Mouse (Mus musculus): ENCODE measurements around the gene 8030411F24Rik. TPM values are rescaled to one million over a fixed set of nuclear protein-coding genes. Genes with fewer than 3 reads are reported as not detected.
"Not testable (repeated sequence)": the region's sequence is repeated elsewhere in the genome, so short reads cannot be mapped to it uniquely, and the experiment has no call there.

8030411F24Rik gene
- total RNA-seq (2021) = not detected
- long read RNA-seq = 0 reads

DNA sequence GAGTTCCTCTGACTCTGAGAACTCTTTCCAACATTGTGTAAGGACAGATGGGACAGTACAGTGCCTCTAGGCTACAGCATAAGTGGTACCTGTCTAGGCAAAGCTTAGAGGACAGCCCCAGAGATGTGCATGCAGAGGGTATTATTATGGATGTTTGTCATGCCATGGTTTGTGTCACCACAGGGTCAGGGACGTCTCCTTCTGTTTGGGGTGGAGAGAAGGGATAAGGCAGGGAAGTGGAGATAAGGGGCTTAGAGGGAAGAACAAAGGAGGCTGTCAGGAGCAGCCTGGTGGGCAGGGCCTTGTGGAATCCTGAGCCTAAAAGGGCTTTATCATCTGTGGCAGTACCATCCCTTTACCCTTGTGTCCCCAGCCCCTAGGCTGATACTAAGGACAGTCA is at the start of gene 8030411F24Rik:
TSS of gene 8030411F24Rik (plus strand) at position 301 of the 400 bp plus-strand sequence.
- no peak for DNase-seq (ENCODE audit: low spot score in 2 of 2)

DNA sequence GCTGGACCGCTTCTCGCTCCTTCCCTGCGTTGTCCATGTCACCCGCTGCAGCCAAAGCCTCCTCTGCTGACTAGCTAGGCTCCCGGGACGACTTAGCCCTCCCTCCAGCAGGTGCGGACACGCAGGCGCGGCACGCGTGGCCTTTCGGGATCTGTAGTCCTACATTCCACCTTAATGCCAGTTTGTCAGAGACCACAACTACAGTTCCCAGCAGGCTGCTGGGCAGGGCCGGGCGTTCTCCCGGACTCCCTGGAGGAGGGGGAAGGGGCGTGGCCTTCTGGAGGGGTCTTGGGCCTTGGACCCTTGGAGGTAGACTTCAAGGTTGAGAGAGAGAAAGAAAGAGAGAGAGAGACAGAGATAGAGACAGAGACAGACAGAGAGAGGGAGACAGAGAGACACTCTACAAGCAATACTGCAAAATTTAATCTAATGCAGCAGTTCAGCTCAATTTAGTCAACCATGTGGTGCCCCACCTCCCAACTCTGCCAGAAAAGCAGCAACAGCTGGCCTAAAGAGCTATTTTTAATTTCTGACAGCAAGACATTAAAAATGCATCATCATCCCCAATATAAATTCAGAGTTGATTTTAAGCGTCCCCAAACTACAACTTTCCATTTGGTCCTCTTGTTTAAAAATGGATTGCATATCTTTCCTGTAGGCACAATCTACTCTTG is 49.3 kb upstream of the 8030411F24Rik start, which contains the start of gene Napb:
TSS of gene Napb (minus strand) at position 141 of the 674 bp plus-strand sequence.
- DNase-seq (ENCODE audit: low spot score in 2 of 2) = peak; percentile 92 to 93

DNA sequence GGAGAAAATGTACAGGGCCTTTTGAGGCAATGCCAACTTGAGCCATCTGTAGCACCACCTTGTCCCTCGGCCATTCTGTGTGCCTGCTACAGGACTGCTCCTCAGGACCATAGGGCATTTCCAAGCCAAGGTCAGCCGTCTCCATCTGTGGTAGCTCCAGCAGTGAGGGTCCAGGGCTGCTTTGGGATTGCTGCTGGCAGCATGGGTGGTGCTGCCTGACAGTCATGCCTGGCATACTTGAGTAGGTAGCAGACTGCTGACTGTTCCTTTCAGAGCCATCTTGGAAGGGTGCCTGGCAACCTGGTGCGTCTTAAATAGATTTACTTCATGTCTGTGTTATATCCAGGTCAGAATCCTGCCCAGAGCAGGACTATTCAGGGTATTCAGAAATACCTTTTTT is 38.8 kb upstream of the 8030411F24Rik start:
- DNase-seq (ENCODE audit: low spot score in 2 of 2) = peak; percentile 14 to 30

DNA sequence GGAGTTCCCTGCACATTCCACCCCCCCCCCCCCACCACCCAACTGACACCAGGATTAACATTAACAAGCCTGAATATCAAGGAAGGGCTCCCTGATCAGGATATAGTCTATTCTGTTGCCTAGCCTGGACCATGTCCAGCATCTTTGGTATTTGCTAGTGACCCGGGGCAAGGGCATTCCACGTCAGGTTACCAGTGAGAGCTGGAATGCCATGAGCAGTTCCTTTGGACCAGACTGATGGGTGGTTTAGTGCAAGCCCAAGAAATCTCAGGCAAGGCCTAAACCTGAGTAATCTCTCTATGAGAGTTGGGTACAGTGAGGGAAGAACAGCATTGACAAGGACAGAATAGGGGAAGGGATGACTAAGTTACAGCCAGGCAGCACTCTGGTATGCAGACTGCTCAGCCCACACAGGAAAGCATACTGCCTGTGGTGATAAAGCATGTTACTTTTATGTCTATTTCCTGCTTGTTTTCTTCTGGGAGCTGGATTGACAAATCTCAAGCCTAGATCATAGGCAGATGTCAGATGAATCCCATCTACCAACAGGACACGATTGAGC is 37.9 kb upstream of the 8030411F24Rik start:
- DNase-seq (ENCODE audit: low spot score in 2 of 2) = no peak

DNA sequence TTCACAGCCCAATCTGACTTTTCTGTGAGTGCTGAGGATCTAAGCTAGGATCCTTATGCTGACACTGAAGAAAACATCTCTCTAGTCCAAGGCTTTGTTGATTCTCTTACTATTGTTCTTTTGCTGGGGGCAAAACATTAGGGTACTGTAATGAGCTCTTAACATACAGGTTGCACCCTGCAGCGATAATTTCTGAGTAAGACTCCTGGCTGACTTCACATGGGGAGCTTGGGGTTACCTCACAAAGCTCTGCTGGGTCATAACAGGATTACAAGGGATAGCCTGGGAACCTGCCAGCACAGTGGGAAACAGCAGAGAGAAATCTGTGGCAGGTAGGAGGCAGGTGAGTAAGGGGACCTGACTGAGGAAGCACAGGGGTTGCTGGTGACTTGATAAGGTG is 31.8 kb upstream of the 8030411F24Rik start, which contains the start of gene Cstl1:
TSS of gene Cstl1 (plus strand) at position 301 of the 400 bp plus-strand sequence.
- no peak for DNase-seq (ENCODE audit: low spot score in 2 of 2)

DNA sequence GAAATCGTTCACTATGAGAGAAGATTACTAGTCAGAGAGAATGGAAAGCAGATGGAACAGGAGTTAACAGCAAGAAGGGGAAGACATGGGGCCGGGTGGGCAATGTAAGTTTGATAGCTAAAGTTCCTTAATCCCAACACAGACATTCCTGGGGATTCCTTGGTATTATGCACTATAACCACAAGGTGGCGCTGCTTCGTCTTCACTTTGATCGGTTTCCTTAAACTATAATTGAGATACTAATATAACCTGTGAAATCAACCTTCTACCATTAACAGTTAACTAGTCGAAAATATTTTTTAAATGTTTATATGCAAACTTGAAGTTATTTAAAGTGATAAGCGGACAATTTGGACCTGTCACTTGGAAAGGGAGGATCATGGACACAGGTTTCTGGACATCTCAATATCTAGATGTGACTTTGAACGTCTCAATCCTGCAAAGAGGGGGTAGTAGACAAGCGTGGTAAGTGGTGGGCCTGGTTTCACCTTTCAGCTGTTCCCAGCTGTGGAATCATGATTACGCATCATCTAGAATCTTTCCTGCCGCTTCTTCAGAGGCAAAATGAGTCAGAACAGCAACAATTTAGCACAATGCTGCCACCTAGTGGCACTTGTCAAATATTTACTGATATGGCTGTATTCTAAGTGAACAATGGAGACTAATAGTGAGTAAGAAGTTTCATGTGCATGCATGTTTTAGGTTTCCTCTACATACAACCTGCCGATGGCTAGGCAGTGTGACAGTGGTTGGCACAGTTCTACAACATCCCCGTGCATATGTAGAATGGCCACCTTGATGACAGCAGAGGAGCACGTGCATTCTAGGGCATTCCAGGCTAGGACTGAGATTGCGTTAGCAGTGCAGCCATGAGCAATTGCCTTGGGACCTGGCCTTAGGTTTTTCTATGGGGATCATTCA is 29.7 kb upstream of the 8030411F24Rik start:
- DNase-seq (ENCODE audit: low spot score in 2 of 2) = peak; percentile 72 to 81

DNA sequence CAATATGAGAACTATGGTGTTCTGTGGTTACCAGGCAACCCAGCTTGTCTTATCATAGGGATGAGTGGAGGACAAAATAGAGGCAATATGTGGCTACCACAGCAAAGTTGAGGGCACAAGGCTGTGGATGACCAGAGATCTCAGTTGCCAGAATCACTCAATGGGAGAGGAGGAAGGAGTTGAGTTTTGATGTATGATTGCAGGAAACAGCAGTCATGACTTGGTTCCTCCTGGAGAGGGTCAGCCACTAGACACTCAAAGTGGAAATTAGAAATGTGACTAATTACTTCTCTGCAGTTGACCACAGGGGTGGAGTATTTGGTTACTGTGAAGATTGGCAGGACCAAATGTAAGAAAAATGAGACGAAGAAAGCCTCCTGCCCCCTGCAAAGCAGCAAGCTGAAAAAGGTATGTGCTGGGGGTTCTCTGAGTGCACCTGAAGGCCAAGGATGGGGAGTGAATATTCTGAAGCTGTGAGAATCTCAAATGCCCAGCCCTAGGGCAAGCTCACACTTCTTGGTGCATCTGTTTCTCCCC is 27.4 kb upstream of the 8030411F24Rik start:
- no peak for DNase-seq (ENCODE audit: low spot score in 2 of 2)

DNA sequence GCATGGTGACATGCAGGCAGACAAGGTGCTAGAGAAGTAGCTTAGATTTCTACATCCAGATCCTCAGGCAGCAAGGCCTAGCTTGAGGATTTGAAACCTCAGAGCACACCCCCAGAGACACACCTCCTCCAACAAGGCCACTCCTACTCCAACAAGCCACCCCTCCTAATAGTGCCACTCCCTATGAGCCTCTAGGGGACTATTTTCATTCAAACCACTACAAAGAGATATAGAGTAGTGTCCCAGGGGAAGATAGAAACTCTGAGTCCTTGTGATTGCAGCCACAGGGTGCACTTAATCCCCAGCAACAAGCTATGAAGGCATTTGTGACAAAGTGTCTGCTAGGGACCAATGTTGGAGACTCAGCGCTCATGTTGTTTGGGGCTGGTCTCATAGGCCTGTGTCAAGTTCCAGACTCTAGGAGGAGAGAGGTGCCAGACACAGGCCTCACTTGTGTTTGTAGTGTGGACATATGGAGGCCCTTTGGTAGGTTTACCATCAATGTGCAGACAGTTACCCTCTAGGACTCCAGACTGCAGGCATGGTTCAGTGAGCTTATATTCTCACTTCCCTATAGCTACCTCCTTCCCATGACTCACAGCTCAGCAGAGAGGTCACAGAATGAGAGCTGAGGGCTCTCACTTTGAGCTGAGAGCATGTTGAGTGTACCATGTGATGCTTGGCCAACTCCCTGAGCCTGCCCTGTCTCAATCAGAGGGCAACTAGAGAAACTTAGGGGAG is 18.0 kb upstream of the 8030411F24Rik start:
- no peak for DNase-seq (ENCODE audit: low spot score in 2 of 2)

DNA sequence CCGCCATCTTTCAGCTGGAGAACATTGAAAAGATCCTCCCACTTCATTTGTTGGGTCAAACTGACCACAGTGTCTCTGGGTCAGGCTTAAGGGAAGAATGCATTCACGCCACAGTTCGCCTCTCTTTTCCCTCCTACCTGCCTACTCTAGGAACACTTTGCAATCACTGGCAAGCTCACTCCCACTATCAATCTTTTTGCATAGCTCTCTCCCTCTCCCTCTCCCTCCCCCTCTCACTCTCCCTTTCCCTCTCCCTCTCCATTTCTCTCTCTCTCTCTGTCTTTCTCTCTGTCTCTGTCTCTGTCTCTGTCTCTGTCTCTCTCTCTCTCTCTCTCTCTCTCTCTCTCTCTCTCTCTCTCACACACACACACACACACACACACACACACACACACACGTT is 10.4 kb upstream of the 8030411F24Rik start, which contains the start of gene Cst11:
TSS of gene Cst11 (minus strand) at position 101 of the 400 bp plus-strand sequence.
- not testable (repeated sequence) for DNase-seq (ENCODE audit: low spot score in 2 of 2)

DNA sequence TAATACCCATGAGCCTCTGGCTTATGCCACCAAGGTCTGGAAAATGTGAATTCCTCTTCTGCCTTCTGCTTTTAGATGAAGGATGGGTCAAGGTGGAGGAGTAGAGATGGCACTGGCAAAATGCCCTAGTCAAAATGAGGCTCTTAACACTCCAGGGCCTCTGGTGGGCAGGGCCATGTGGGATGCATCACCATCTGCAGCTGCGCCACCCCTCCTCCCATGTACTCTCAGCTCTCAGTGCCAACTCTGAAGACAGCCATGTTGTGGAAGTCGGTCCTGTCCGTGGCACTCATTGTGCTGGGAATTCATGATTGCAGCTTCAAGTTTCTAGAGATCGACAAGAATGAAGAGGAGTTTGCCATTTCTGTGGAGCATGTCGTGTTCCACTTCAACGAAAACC is 7.3 kb downstream of the 8030411F24Rik start, which contains the start of gene Cst12:
TSS of gene Cst12 (plus strand) at position 220 of the 400 bp plus-strand sequence.
- no peak for DNase-seq (ENCODE audit: low spot score in 2 of 2)

DNA sequence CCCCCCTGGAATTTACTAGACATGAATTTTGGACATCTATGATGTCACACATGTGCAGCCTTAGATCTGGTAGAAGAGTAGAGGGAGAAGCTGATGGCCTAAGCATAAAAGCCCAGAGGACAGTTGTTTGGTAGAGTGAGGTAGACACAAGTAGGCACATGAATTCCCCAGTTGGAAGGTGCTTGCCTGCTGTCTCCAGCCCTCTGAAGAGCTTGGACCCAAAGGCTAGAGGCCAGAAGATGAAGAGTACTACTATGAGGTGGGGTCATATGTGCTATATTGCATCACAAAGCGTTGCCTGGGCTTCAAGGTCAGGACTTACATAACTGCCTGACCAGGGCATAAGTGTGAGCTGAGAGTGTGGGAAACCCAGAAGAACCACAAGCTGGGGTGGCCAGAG is 16.7 kb downstream of the 8030411F24Rik start, which contains the start of gene Cst8:
TSS of gene Cst8 (plus strand) at position 301 of the 400 bp plus-strand sequence.
- DNase-seq (ENCODE audit: low spot score in 2 of 2) = no peak

DNA sequence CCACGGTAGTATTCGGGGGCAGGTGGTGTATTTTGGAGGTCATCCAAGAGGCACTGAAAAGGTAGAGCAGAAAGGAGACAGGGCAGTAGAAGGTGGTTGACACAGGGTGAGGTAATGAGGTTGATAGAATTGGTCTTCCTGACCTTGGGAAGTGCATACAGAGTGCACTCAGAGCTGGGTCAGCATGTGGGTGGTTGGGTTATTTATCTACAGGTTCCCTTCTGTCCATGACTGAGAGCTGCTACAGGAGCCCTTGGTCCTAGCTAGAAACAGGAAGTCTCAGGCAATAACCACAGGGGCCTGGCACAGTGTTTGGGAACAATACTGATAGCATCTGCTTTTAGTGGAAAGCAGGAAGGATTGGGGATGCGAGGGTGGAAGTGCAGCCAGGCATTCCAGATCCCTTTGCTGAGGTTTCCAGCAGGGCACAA is 19.7 kb downstream of the 8030411F24Rik start:
- DNase-seq (ENCODE audit: low spot score in 2 of 2) = peak in 1 of 2 experiments; percentile 10

DNA sequence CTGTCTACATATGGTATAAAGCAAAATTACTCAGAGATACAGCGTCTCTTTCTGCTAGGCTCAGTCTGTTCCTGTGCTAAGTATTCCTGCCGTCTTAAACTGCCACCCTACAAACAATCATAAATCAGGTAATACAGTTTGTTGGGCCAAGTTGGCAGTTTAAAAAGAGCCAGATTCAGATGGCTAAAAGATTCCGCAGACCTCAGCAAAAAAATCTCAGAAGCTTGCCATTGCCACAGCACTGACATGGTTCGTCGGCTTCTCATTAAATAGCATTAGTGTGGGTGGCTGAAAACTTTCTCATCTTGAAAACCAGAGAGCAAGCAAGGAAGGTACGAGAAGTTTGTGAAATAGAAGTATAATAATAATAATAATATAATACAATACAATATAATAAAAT is 24.9 kb downstream of the 8030411F24Rik start:
- no peak for DNase-seq (ENCODE audit: low spot score in 2 of 2)

DNA sequence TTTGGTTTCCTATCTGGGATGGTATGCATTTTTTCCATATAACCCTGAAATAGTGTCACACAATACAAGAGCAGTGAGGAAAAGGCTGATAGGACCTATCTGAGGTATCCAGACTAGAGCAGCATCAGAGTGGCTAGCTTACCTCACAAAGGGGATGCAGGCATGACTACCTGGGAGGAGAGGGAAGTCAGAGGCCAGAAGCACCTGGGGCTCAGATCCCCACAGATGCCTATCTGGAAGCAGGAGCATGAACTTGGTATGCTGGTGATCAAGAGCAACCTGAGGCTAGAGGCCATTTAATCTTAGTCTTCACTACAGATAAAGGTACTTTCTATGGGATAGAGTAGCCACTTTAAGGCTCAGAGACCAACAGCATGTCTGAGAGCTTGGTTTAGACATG is 38.1 kb downstream of the 8030411F24Rik start, which contains the start of gene Cst13:
TSS of gene Cst13 (plus strand) at position 173 of the 400 bp plus-strand sequence.
- no peak for DNase-seq (ENCODE audit: low spot score in 2 of 2)

DNA sequence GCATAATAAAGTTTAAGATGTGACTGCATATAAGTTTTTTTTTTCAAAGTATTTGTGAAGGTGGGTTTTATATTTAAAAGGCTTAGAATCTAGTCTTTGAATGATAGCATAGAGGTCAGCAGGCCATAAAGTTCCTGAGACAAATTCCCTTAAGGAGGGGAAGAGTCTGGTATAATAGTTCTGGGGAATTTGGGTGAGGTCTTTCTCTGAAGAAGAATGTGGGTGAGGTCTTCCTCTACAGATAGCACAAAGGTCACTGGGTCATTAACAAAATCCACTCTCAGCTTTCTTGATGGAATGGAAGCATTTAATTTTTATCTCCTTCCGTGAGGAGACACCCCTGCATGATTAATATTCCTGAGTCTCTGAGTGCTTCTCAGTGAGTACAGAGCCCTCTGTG is 44.2 kb downstream of the 8030411F24Rik start:
- DNase-seq (ENCODE audit: low spot score in 2 of 2) = no peak

DNA sequence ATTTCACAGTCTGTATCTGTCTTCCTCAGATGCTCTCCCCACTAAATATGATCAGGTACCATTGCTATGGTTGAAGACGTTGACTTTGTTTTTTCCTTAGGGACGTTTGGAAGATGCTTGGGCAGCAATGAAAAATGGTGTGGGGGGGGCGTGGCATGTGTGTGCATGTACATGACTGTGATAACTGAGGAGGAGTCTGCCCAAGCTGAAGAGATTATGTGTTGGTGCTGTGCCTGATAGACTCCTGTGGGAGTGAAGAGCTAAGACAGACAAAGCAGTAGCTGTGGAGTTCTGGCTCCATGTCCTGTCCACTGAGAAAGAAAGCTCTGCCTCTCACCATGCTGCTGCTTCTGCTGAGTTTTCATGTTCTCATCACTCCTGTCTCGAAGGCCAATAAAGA is 53.1 kb downstream of the 8030411F24Rik start, which contains the start of gene Cst9:
TSS of gene Cst9 (plus strand) at position 236 of the 400 bp plus-strand sequence.
- no peak for DNase-seq (ENCODE audit: low spot score in 2 of 2)

Measured in layer of hippocampus, postnatal 10 days (tissue).